8 mouse cellular contexts compared by ENCODE assay signal in genomic region chr11:98836128-98836527, GRCm38 (mm10). TPM values are rescaled to one million over a fixed set of nuclear protein-coding genes. Genes with fewer than 3 reads are reported as not detected.
DNase-seq lines count a peak whose midpoint lies in the region; ATAC-seq and TF ChIP-seq lines count a peak whose summit lies in the region.

No protein-coding gene starts in this region.

- 30% methylated on average over 7 of the region's 7 CpGs for WGBS in heart, embryonic 11.5 days (ENCODE audit: insufficient replicate concordance)
- WGBS in forebrain, embryonic 15.5 days = 29% methylated on average over 7 of the region's 7 CpGs
- 26% methylated on average over 7 of the region's 7 CpGs for WGBS in liver, embryonic 15.5 days (ENCODE audit: insufficient replicate concordance)

- H3K9ac ChIP-seq in heart, embryonic 11.5 days (ENCODE audit: low read depth, low read length) = no peak overlapping the region
- H3K9ac ChIP-seq in forebrain, embryonic 15.5 days (replicated peaks) = no peak overlapping the region
- H3K9ac ChIP-seq in liver, embryonic 15.5 days = peak overlapping the region; percentile 57; the same call in 1 of the 2 replicates

- H3K27ac ChIP-seq in heart, embryonic 11.5 days (ENCODE audit: low read depth, low read length) = no peak overlapping the region
- no peak overlapping the region for H3K27ac ChIP-seq in forebrain, embryonic 15.5 days (replicated peaks)
- no peak overlapping the region for H3K27ac ChIP-seq in liver, embryonic 15.5 days (replicated peaks)

- ATAC-seq in heart, embryonic 11.5 days (replicated peaks; ENCODE audit: insufficient number of reproducible peaks, low FRiP score, low TSS enrichment) = no peak
- no peak; the same call in 1 of the 2 replicates for ATAC-seq in forebrain, embryonic 15.5 days (replicated peaks)
- ATAC-seq in liver, embryonic 15.5 days (ENCODE audit: insufficient read depth) = peak; percentile 34; the same call in 1 of the 2 replicates

- peak overlapping the region; percentile 100 for H3K4me2 ChIP-seq in heart, embryonic 11.5 days
- peak overlapping the region; percentile 96 for H3K4me2 ChIP-seq in forebrain, embryonic 15.5 days (replicated peaks)
- peak overlapping the region; percentile 98 for H3K4me2 ChIP-seq in liver, embryonic 15.5 days

- TF ChIP-seq CTCF in E14TG2a.4 (conservative IDR thresholded peaks at IDR 0.05; ENCODE audit: low read length) = no peak

- intact Hi-C loops in heart, postnatal 25 days (cut with DNase I) = no loop called here

- H3K4me1 ChIP-seq in heart, embryonic 11.5 days (ENCODE audit: control insufficient read depth, insufficient read depth, low read length) = peaks cover 16% of the 10 kb centered on the region
- H3K4me1 ChIP-seq in E14TG2a.4 (replicated peaks; ENCODE audit: low read depth, low read length) = peaks cover 55% of the 10 kb centered on the region
- H3K4me1 ChIP-seq in forebrain, embryonic 15.5 days = peaks cover 25% of the 10 kb centered on the region
- H3K4me1 ChIP-seq in liver, embryonic 15.5 days (replicated peaks) = peaks cover 20% of the 10 kb centered on the region

- H3K4me3 ChIP-seq in heart, embryonic 11.5 days (ENCODE audit: low read depth, low read length) = peak overlapping the region; percentile 69; the same call in 1 of the 2 replicates
- H3K4me3 ChIP-seq in E14TG2a.4 (replicated peaks; ENCODE audit: low read length) = peak overlapping the region; percentile 90
- H3K4me3 ChIP-seq in forebrain, embryonic 15.5 days = peak overlapping the region; percentile 74
- H3K4me3 ChIP-seq in liver, embryonic 15.5 days (replicated peaks) = peak overlapping the region; percentile 62

- no peaks in the 10 kb centered on the region for H3K9me3 ChIP-seq in heart, embryonic 11.5 days (replicated peaks; ENCODE audit: control insufficient read depth, low read length)
- H3K9me3 ChIP-seq in E14TG2a.4 (ENCODE audit: low read length) = no peaks in the 10 kb centered on the region
- no peaks in the 10 kb centered on the region for H3K9me3 ChIP-seq in forebrain, embryonic 15.5 days
- no peaks in the 10 kb centered on the region for H3K9me3 ChIP-seq in liver, embryonic 15.5 days (replicated peaks)

- peaks cover 11% of the 10 kb centered on the region for H3K36me3 ChIP-seq in heart, embryonic 11.5 days (ENCODE audit: control insufficient read depth, insufficient read depth, low read length)
- peaks cover 27% of the 10 kb centered on the region for H3K36me3 ChIP-seq in E14TG2a.4 (ENCODE audit: insufficient read depth, low read length)
- peaks cover 32% of the 10 kb centered on the region for H3K36me3 ChIP-seq in forebrain, embryonic 15.5 days
- H3K36me3 ChIP-seq in liver, embryonic 15.5 days (replicated peaks) = peaks cover 34% of the 10 kb centered on the region

- no peak for DNase-seq in heart, postnatal 25 days (ENCODE audit: low spot score)
- DNase-seq in thymus, postnatal 10 days (ENCODE audit: low spot score in 2 of 2) = no peak
- no peak for DNase-seq in cerebellum, adult 9-11 months
- DNase-seq in kidney, adult 8-10 months = no peak

- H3K27me3 ChIP-seq in heart, embryonic 11.5 days (ENCODE audit: control insufficient read depth, insufficient read depth, low read length) = peaks cover 32% of the 10 kb centered on the region
- H3K27me3 ChIP-seq in E14TG2a.4 (ENCODE audit: insufficient read depth, low read length) = peaks cover 49% of the 10 kb centered on the region
- H3K27me3 ChIP-seq in forebrain, embryonic 15.5 days = no peaks in the 10 kb centered on the region
- H3K27me3 ChIP-seq in liver, embryonic 15.5 days = peaks cover 53% of the 10 kb centered on the region

RNA-seq across cellular contexts. Expression of gene Rapgefl1, which starts 0.5 kb away (rescaled TPM):
- 0.57 and 0.73 TPM in 2 replicates for polyA plus RNA-seq in heart, embryonic 11.5 days (2014; fragmentation: Nextera tagmentation; extraction: Ambion mirVana)
- total RNA-seq in heart, postnatal 25 days (2021) = under 1 TPM; 0.60 to 0.78 TPM
- polyA plus RNA-seq in forebrain, embryonic 15.5 days (2015; fragmentation: Nextera tagmentation; extraction: Ambion mirVana) = 4.2 and 5.8 TPM in 2 replicates
- 0.24 and 0.28 TPM in 2 replicates for polyA plus RNA-seq in liver, embryonic 15.5 days (2015; fragmentation: Nextera tagmentation; extraction: Ambion mirVana)

RNA-seq across cellular contexts. Expression of gene Wipf2, which starts 27.3 kb away (rescaled TPM):
- polyA plus RNA-seq in heart, embryonic 11.5 days (2014; fragmentation: Nextera tagmentation; extraction: Ambion mirVana) = 3.8 and 4.0 TPM in 2 replicates
- total RNA-seq in heart, postnatal 25 days (2021) = 10 to 100 TPM in 1 of 2 experiments, 1 to 10 TPM in 1; 7.8 to 11.2 TPM
- polyA plus RNA-seq in forebrain, embryonic 15.5 days (2015; fragmentation: Nextera tagmentation; extraction: Ambion mirVana) = 4.4 and 5.1 TPM in 2 replicates
- 1.2 and 1.3 TPM in 2 replicates for polyA plus RNA-seq in liver, embryonic 15.5 days (2015; fragmentation: Nextera tagmentation; extraction: Ambion mirVana)

RNA-seq across cellular contexts. Expression of gene Casc3, which starts 31.4 kb away (rescaled TPM):
- 22.2 and 28.5 TPM in 2 replicates for polyA plus RNA-seq in heart, embryonic 11.5 days (2014; fragmentation: Nextera tagmentation; extraction: Ambion mirVana)
- 10 to 100 TPM; 22.4 to 25.5 TPM for total RNA-seq in heart, postnatal 25 days (2021)
- polyA plus RNA-seq in forebrain, embryonic 15.5 days (2015; fragmentation: Nextera tagmentation; extraction: Ambion mirVana) = 53.5 and 53.9 TPM in 2 replicates
- polyA plus RNA-seq in liver, embryonic 15.5 days (2015; fragmentation: Nextera tagmentation; extraction: Ambion mirVana) = 14.4 and 16.2 TPM in 2 replicates

RNA-seq across cellular contexts. Expression of gene Msl1, which starts 40.8 kb away (rescaled TPM):
- 15.9 and 17.1 TPM in 2 replicates for polyA plus RNA-seq in heart, embryonic 11.5 days (2014; fragmentation: Nextera tagmentation; extraction: Ambion mirVana)
- total RNA-seq in heart, postnatal 25 days (2021) = 10 to 100 TPM; 73.0 to 78.1 TPM
- polyA plus RNA-seq in forebrain, embryonic 15.5 days (2015; fragmentation: Nextera tagmentation; extraction: Ambion mirVana) = 30.2 and 31.7 TPM in 2 replicates
- 5.2 and 5.8 TPM in 2 replicates for polyA plus RNA-seq in liver, embryonic 15.5 days (2015; fragmentation: Nextera tagmentation; extraction: Ambion mirVana)
